ENCODE assay signal across 8 mouse cellular contexts in genomic region chr5:137332857-137333511, GRCm38 (mm10). TPM values are rescaled to one million over a fixed set of nuclear protein-coding genes. Genes with fewer than 3 reads are reported as not detected.
DNase-seq lines count a peak whose midpoint lies in the region; ATAC-seq and TF ChIP-seq lines count a peak whose summit lies in the region.

No protein-coding gene starts in this region.

- H3K27ac ChIP-seq in heart, adult 2 months, result peak overlapping the region; percentile 61
- peak overlapping the region; percentile 71 for H3K27ac ChIP-seq in forebrain, embryonic 12.5 days
- H3K27ac ChIP-seq in liver, embryonic 14.5 days, result no peak overlapping the region

- H3K27me3 ChIP-seq in heart, adult 2 months (ENCODE audit: control insufficient read depth, insufficient read depth, low read length), result no peaks in the 10 kb centered on the region
- H3K27me3 ChIP-seq in forebrain, embryonic 12.5 days, result no peaks in the 10 kb centered on the region
- H3K27me3 ChIP-seq in liver, embryonic 14.5 days (ENCODE audit: control insufficient read depth, insufficient read depth, low read length), result no peaks in the 10 kb centered on the region

- ATAC-seq in forebrain, embryonic 12.5 days (ENCODE audit: low FRiP score), result peak; percentile 22
- no peak; the same call in 1 of the 2 replicates for ATAC-seq in liver, embryonic 14.5 days (ENCODE audit: insufficient read depth)

- WGBS in heart, adult 2 months, result 24% methylated on average over 15 of the region's 15 CpGs
- 17% methylated on average over 15 of the region's 15 CpGs for WGBS in forebrain, embryonic 12.5 days
- 7% methylated on average over 15 of the region's 15 CpGs for WGBS in liver, embryonic 14.5 days (ENCODE audit: insufficient replicate concordance)

- H3K36me3 ChIP-seq in heart, adult 2 months (ENCODE audit: control insufficient read depth, insufficient read depth, low read length), result no peaks in the 10 kb centered on the region
- 0 out of 2 replicates have a peak, but pooled peaks cover under 1% of the 10 kb centered on the region for H3K36me3 ChIP-seq in forebrain, embryonic 12.5 days (replicated peaks)
- no peaks in the 10 kb centered on the region for H3K36me3 ChIP-seq in liver, embryonic 14.5 days (replicated peaks; ENCODE audit: control insufficient read depth, insufficient read depth, low read depth)

- DNase-seq in heart, adult 2 months, result no peak
- DNase-seq in heart, adult 11 months, result no peak
- DNase-seq in 3T3-L1 (ENCODE audit: low read depth, low spot score), result peak; percentile 18
- no peak for DNase-seq in liver, embryonic 14.5 days (ENCODE audit: low read depth in 3 of 3, low spot score in 3 of 3)
- no peak for DNase-seq in adrenal gland, adult 2 months
- no peak for DNase-seq in urinary bladder, postnatal 25 days (ENCODE audit: low spot score)
- DNase-seq in left cerebral cortex, postnatal 4 days, result no peak

- TF ChIP-seq POLR2A in heart, adult 2 months (IDR thresholded peaks at IDR 0.05; ENCODE audit: insufficient read depth, low read depth, low read length), result no peak

- peak overlapping the region; percentile 63 for H3K9ac ChIP-seq in heart, adult 2 months (ENCODE audit: low read depth, low read length)
- peak overlapping the region; percentile 76 for H3K9ac ChIP-seq in forebrain, embryonic 12.5 days
- peak overlapping the region; percentile 9; the same call in 1 of the 2 replicates for H3K9ac ChIP-seq in liver, embryonic 14.5 days (replicated peaks)

- H3K79me2 ChIP-seq in heart, adult 2 months (replicated peaks; ENCODE audit: control insufficient read depth, insufficient read depth, low read length), result no peaks in the 10 kb centered on the region

- TF ChIP-seq EP300 in heart, adult 2 months (IDR thresholded peaks at IDR 0.05; ENCODE audit: insufficient read depth, low read depth, low read length), result no peak
- no peak for TF ChIP-seq EP300 in liver, embryonic 14.5 days (IDR thresholded peaks at IDR 0.05; ENCODE audit: low read depth)

- no peak for TF ChIP-seq CTCF in heart, adult 2 months (IDR thresholded peaks at IDR 0.05)
- TF ChIP-seq CTCF in liver, embryonic 14.5 days (IDR thresholded peaks at IDR 0.05; ENCODE audit: low read depth), result no peak

- peak overlapping the region; percentile 96 for H3K4me2 ChIP-seq in forebrain, embryonic 12.5 days
- peak overlapping the region; percentile 86 for H3K4me2 ChIP-seq in liver, embryonic 14.5 days (ENCODE audit: low read depth)

- intact Hi-C loops in heart, adult 2 months (cut with DNase I), result loop anchor here (1.0 kb wide), 1 partner anchor 48 kb away; no protein-coding TSS in a partner anchor
- intact Hi-C loops in left cerebral cortex, postnatal 4 days (cut with DNase I), result no loop called here

- H3K9me3 ChIP-seq in forebrain, embryonic 12.5 days, result no peaks in the 10 kb centered on the region
- no peaks in the 10 kb centered on the region for H3K9me3 ChIP-seq in liver, embryonic 14.5 days (ENCODE audit: control insufficient read depth, low read length)

- peak overlapping the region; percentile 63 for H3K4me3 ChIP-seq in heart, adult 2 months
- H3K4me3 ChIP-seq in forebrain, embryonic 12.5 days (replicated peaks), result peak overlapping the region; percentile 63
- peak overlapping the region; percentile 61 to 77 for H3K4me3 ChIP-seq in liver, embryonic 14.5 days (ENCODE audit: insufficient read depth in 1 of 2, low read depth in 2 of 2, low read length in 2 of 2)

- peaks cover 1% of the 10 kb centered on the region; the same call in 1 of the 2 replicates for H3K4me1 ChIP-seq in heart, adult 2 months (ENCODE audit: control insufficient read depth, insufficient read depth, low read length)
- peaks cover 14% of the 10 kb centered on the region for H3K4me1 ChIP-seq in forebrain, embryonic 12.5 days
- peaks cover 0 to 14% of the 10 kb centered on the region in 2 experiments; a peak in 1 of 4 replicates for H3K4me1 ChIP-seq in liver, embryonic 14.5 days (replicated peaks; ENCODE audit: control insufficient read depth in 2 of 2, insufficient read depth in 2 of 2, low read length in 1 of 2)

RNA-seq across cellular contexts. Expression of gene Slc12a9, which starts 0.4 kb away (rescaled TPM):
- total RNA-seq in heart, adult 2 months (2021), result 1 to 10 TPM; 1.7 to 2.2 TPM
- polyA plus RNA-seq in heart, adult 2 months (2012; rRNA removed), result 6.0 and 8.9 TPM in 2 replicates
- 17.3 and 17.4 TPM in 2 replicates for polyA plus RNA-seq in forebrain, embryonic 12.5 days (2016; fragmentation: Nextera tagmentation; extraction: Ambion mirVana)
- 2.2 and 2.4 TPM in 2 replicates for polyA plus RNA-seq in liver, embryonic 14.5 days (2012; rRNA removed)
- 1.2 TPM in 2 replicates for polyA plus RNA-seq in liver, embryonic 14.5 days (2014; fragmentation: Nextera tagmentation; extraction: Ambion mirVana)
- total RNA-seq in adrenal gland, adult 2 months (2021), result 10 to 100 TPM in 1 of 2 experiments, 1 to 10 TPM in 1; 7.3 to 12.4 TPM
- polyA plus RNA-seq in adrenal gland, adult 2 months (2012; rRNA removed), result 30.4 and 33.0 TPM in 2 replicates
- 10 to 100 TPM; 28.8 to 31.5 TPM for total RNA-seq in left cerebral cortex, postnatal 4 days (2021)

RNA-seq across cellular contexts. Expression of gene Ephb4, which starts 16.9 kb away (rescaled TPM):
- total RNA-seq in heart, adult 2 months (2021), result 10 to 100 TPM; 45.9 to 53.9 TPM
- polyA plus RNA-seq in heart, adult 2 months (2012; rRNA removed), result 35.2 and 51.8 TPM in 2 replicates
- polyA plus RNA-seq in forebrain, embryonic 12.5 days (2016; fragmentation: Nextera tagmentation; extraction: Ambion mirVana), result 26.7 and 27.7 TPM in 2 replicates
- polyA plus RNA-seq in liver, embryonic 14.5 days (2012; rRNA removed), result 7.8 and 8.2 TPM in 2 replicates
- 5.7 and 6.6 TPM in 2 replicates for polyA plus RNA-seq in liver, embryonic 14.5 days (2014; fragmentation: Nextera tagmentation; extraction: Ambion mirVana)
- total RNA-seq in adrenal gland, adult 2 months (2021), result 10 to 100 TPM; 44.3 to 68.9 TPM
- polyA plus RNA-seq in adrenal gland, adult 2 months (2012; rRNA removed), result 54.6 and 59.9 TPM in 2 replicates
- total RNA-seq in left cerebral cortex, postnatal 4 days (2021), result 10 to 100 TPM in 1 of 2 experiments, 1 to 10 TPM in 1; 9.4 to 10.2 TPM

RNA-seq across cellular contexts. Expression of gene Trip6, which starts 18.8 kb away (rescaled TPM):
- 10 to 100 TPM; 12.5 to 13.6 TPM for total RNA-seq in heart, adult 2 months (2021)
- polyA plus RNA-seq in heart, adult 2 months (2012; rRNA removed), result 23.5 and 24.2 TPM in 2 replicates
- polyA plus RNA-seq in forebrain, embryonic 12.5 days (2016; fragmentation: Nextera tagmentation; extraction: Ambion mirVana), result 41.3 and 43.9 TPM in 2 replicates
- 6.7 and 7.2 TPM in 2 replicates for polyA plus RNA-seq in liver, embryonic 14.5 days (2012; rRNA removed)
- 4.9 and 6.4 TPM in 2 replicates for polyA plus RNA-seq in liver, embryonic 14.5 days (2014; fragmentation: Nextera tagmentation; extraction: Ambion mirVana)
- 10 to 100 TPM; 28.3 to 41.4 TPM for total RNA-seq in adrenal gland, adult 2 months (2021)
- polyA plus RNA-seq in adrenal gland, adult 2 months (2012; rRNA removed), result 108 TPM in 2 replicates
- total RNA-seq in left cerebral cortex, postnatal 4 days (2021), result 1 to 10 TPM; 7.1 to 8.0 TPM

RNA-seq across cellular contexts. Expression of gene Srrt, which starts 25.5 kb away (rescaled TPM):
- total RNA-seq in heart, adult 2 months (2021), result 10 to 100 TPM; 60.5 to 66.4 TPM
- polyA plus RNA-seq in heart, adult 2 months (2012; rRNA removed), result 63.9 and 74.2 TPM in 2 replicates
- polyA plus RNA-seq in forebrain, embryonic 12.5 days (2016; fragmentation: Nextera tagmentation; extraction: Ambion mirVana), result 184 and 198 TPM in 2 replicates
- polyA plus RNA-seq in liver, embryonic 14.5 days (2012; rRNA removed), result 64.1 and 93.4 TPM in 2 replicates
- 50.2 and 56.0 TPM in 2 replicates for polyA plus RNA-seq in liver, embryonic 14.5 days (2014; fragmentation: Nextera tagmentation; extraction: Ambion mirVana)
- total RNA-seq in adrenal gland, adult 2 months (2021), result 100 to 1,000 TPM; 135 to 172 TPM
- 138 and 150 TPM in 2 replicates for polyA plus RNA-seq in adrenal gland, adult 2 months (2012; rRNA removed)
- 100 to 1,000 TPM; 214 to 236 TPM for total RNA-seq in left cerebral cortex, postnatal 4 days (2021)

RNA-seq across cellular contexts. Expression of gene Ufsp1, which starts 38.6 kb away (rescaled TPM):
- total RNA-seq in heart, adult 2 months (2021), result 1 to 10 TPM; 8.1 to 8.8 TPM
- 11.8 and 12.8 TPM in 2 replicates for polyA plus RNA-seq in heart, adult 2 months (2012; rRNA removed)
- 6.0 and 7.2 TPM in 2 replicates for polyA plus RNA-seq in forebrain, embryonic 12.5 days (2016; fragmentation: Nextera tagmentation; extraction: Ambion mirVana)
- 8.2 and 9.4 TPM in 2 replicates for polyA plus RNA-seq in liver, embryonic 14.5 days (2012; rRNA removed)
- 6.3 and 7.9 TPM in 2 replicates for polyA plus RNA-seq in liver, embryonic 14.5 days (2014; fragmentation: Nextera tagmentation; extraction: Ambion mirVana)
- total RNA-seq in adrenal gland, adult 2 months (2021), result 10 to 100 TPM in 1 of 2 experiments, 1 to 10 TPM in 1; 9.6 to 15.3 TPM
- polyA plus RNA-seq in adrenal gland, adult 2 months (2012; rRNA removed), result 29.8 and 37.9 TPM in 2 replicates
- total RNA-seq in left cerebral cortex, postnatal 4 days (2021), result 10 to 100 TPM; 17.3 to 21.8 TPM

Comparison
In these comparisons a context has a peak if more than half of its experiments do, and no peak if none do; other contexts are left out.
1. H3K9ac ChIP-seq: peak in every context shown above with its lines; median percentile 76 in forebrain, embryonic 12.5 days; 63 in heart, adult 2 months; 9 in liver, embryonic 14.5 days.